Mouse (Mus musculus) stomach, postnatal 0 days (tissue): Measurements from ENCODE around the gene Cdk14.

Experiments
- CTCF ChIP-seq: IDR thresholded peaks from 2 replicates; pipeline ENCODE4 v1.5.1; 2016; ENCODE audit warnings: antibody characterized with exemption, low read depth, mild to moderate bottlenecking, moderate library complexity
- EP300 ChIP-seq: optimal IDR thresholded peaks from 2 replicates; pipeline ENCODE3; 2016; ENCODE audit warnings: antibody characterized with exemption

DNA sequence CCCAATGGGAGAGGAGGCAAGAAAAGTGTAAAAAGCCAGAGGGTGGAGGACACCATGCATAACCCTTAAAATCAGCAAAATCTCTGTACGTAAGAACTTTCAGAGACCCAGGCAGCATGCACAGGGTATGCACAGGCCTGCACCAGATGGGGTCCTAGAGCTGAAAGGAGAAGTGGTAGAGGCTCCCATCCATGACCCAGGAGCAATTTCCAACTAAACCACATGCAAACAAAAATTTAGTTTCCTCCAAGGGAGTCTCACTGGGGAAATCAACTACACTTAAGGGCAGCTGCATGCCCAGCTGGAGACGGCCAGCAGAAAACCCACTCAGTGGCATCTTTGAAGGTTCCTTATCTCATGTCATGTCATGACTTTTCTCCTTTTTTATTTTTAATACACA is 415.4 kb downstream of the Cdk14 start:
- no peak for TF ChIP-seq CTCF
- TF ChIP-seq EP300: no peak
